Mouse (Mus musculus) thymus, postnatal 36 days (tissue): ENCODE results near the gene Clhc1.
"Not testable (repeated sequence)": the region's sequence is repeated elsewhere in the genome, so short reads cannot be mapped to it uniquely, and the experiment has no call there.

ENCODE experiments used
- DNase-seq, 2 experiments: peaks; one replicate each; pipeline ENCODE4 v3.0.0; 2022; ENCODE audit warnings: mixed read lengths in 2 of 2

Clhc1 gene

DNA sequence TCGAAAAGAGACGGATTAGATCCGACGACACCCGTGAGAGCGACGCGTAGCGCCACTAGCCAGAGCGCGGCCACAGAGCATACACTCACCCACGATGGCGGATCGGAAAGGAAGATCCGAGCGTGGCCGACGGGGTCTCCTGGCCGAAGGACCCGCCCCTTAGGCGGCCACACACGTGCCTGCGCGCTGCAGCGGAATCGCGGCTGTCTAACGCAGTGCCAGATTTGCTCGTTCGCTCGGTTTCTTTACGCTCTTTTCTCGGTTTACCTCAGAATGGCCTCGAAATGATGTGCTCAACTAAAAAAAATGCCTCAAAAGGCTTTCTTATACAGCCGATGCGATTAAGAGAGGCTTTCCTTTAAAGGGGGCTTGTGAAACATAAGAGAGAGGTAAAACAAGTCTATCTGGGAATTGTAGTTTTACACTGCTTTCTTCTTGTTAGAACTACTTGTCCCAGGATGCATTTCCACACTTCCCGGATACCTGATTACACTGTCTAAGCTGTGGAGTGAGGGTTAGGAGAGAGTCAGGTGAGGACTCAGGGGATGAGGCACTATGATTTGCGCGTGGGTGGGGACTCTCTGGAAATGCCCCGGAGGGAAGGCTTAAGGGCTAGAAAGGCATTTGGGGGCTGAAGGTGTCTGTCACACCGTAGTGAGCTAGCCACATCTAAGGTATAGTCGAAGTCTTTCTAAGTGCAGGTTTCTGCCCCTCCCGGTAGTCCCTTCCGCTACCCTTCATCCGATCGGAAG, at the start of gene Clhc1, which contains the start of gene Rps27a:
Gene Clhc1, plus strand, starts transcription at position 199 of the 752 bp plus-strand sequence.
Gene Rps27a, minus strand, starts transcription at position 358 of the 752 bp plus-strand sequence.
- peak; percentile 92 to 95 for DNase-seq

DNA sequence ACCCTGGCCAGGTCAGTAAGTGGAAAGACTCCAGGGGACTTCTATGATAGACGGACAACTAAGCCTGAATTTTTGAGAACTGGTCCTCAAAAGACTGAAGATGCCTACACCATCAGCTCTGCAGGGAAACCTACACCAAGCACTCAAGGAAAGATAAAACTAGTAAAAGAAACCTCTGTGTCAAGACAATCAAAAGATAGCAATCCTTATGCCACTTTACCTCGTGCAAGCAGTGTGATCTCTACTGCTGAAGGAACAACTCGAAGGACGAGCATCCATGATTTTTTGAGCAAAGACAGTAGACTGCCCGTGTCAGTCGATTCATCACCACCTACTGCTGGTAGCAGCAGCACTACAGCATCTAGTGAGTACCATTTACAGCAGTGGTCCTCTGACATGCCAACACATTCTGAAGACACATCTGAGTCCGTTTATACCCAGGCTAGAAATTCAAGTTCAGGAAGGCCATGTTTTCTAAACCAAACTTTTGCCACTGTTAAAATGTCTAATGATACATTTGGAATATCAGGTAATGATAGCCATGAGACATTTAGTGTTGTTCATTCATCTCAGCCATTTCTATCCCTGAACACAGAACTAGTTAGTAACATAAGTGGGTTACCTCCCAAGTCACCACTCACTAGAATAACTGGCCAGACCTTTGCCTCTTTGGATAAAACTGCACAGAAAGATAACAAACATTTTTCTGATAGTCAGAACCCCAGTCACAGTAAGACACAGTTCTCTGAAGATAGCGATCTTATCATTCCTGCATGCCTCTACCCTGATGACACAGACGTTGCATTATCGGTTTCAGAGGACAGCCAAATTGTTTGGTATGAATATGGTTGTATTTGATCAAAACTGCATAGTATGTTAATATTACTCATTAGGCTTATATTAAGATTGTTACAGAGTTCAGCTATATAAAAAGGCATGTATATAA, 43.5 kb upstream of the Clhc1 start:
- no peak for DNase-seq

DNA sequence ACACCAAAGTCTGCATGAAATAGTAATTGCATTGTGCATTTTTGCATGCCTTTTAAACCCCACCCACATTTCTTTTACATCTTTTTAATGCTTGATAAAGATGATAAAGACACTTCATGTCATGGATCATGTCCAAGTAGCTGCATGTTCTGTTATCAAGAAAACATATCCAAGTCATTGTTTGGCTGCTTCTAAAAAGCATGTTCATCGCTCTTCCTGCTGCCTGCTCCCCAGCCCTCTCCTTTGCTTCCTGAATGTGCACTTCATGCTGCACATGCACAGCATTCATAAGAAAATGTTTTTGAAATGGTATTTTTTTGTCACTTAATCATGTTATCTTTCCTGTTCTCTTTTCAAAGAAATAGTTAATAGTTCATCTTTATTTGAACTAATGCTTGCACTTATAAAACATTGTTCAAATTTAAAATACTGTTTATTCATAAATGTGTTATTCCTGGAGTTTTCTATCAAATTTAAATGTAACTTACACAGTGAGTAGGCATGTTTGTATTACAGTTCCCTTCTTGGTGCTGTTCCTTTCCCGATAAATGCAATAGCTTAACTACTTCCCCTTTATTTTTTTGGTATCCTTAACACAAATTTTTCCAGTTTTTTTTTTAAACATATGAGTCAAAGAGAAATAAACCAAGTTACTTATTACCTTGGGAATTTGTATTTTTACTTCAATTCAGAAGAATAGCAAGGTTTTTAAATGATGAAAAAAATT, 42.7 kb upstream of the Clhc1 start:
- DNase-seq, result no peak

DNA sequence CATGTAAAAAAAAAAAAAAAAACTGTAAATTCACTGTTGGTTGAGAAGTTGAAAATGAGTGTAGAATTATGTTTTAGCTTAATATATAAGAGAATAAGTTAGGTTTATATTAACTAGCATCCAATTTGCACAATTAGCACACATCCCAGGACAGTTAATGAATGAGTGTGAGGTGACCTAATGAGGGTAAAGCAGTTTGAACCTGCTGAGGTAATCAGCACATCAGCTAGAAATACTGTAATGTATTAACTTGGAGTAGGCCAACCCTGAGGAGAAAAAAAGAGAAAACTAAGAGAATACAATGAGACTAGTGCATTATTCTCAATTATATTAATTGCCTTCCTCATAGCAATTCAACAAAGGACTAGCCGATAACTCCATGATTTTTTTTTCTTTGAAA, 38.3 kb upstream of the Clhc1 start:
- DNase-seq, result no peak

DNA sequence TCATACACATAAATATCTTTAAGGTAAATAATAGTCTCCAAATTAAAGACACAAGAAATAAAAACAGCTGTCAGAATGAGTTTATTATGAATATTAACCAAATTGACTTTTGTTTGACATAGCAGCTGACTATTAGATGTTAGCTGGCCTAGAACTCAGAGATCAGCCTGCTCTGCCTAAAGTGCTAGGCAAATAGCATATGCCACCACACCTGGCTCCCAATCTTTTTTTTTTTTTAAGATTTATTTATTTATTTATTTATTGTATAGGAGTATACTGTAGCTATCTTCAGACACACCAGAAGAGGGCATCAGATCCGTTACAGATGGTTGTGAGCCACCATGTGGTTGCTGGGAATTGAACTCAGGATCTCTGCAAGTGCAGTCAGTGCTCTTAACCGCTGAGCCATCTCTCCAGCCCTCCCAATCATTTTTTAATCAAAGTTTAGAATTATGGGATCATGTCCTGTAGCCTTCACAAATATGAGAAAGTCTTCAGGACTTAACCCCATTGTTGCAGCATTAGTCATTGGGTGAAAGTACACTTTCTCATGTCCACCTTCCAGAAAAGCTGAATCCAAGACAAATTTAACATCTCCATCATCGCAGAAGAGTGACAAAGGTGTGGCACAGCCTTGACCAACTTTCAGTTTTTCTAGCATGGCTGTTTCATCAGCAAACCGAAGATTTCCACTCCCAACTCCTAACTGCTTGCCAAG, 34.8 kb upstream of the Clhc1 start:
- DNase-seq, result no peak

DNA sequence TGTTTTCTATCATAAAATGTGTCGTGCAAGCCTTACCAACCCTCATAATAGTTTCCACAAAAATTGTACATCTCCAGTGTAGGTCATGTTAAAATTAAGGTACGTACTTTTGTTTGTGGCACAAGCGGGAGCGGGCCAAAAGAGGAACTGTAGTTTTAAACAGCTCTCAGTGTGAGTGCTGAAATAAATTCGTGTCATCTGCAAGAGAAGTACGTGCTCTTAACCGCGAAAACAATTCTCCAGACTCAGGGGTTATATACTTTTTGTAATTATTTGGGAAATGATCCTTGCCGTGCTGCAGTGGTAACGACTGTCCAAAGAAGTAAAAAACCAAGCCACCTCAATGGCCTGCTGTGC, 33.4 kb upstream of the Clhc1 start:
- DNase-seq, result no peak

DNA sequence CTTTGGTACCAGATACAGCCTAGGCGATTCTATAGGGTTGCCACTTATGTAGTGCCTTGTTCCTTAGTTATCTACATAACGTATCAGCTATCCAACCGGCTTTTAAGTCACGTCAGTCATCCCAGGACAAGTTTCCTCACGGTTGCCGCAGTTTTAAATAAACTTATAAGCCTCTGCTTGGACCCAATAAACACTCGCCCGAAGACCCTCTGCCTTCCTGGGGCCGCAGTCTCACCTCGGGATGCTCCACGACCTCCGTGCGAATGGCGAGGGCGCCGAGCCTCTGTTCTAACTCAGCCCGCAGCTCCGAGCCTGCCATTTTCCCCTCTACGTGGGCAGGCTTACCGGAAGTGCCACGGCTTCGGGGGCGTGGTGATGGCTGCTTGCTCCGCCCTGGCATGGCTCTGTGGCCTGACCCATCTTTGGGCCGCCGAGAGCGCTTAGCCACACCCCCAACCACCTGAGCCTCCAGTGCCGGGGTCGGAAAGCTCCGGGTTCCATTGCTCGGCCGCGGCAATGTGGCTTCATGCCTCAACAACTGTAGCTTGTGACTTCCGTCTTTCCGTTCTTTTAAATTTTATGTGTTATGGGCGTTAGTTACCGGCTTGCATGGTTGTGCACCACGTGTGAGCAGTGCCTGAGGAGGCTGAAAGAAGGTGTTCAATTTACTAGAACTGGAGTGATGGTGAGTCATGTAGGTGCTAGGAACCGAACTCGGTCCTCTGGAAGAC, 32.9 kb upstream of the Clhc1 start, which contains the start of gene Prorsd1:
Gene Prorsd1, minus strand, starts transcription at position 352 of the 731 bp plus-strand sequence.
- DNase-seq, result peak; percentile 91 to 93

DNA sequence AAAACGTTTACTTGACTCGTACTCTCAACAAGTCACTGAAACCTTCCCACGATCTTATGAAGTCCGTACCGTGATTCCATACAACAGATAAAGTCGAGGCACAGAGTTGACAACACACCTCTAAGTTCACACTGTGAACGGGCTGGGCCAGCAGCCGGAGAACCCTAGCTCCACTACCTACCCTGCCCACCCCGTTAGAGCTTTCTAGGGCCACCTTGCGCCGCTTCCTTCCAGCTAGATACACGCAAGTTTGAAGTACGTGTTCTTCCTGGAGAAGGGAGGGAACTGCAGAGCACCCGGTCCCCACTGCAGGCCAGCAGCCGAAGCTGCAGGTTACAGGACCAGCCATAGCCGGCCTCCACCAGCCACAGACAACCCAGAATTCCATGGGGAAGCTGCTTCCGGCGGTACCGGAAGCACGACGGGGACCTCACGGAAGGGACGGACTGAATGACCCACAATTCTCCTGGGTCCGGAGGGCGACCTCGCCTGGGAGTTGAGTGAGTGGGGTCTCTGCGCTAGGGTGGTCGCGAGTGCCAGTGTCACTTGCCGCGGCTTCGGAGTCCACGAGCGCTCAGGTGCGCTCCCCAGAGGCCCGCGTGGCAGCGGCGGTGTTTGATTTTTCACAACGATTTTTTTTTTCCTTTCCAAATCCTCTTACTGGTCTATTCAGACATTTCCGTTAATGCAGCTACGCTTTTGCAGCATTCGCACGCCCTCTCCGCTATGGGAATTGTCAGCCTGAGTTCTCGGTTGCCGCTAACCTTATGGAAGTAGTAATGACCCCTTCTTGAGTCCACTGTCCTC, 21.6 kb upstream of the Clhc1 start, which contains the start of gene Mtif2:
Gene Mtif2, plus strand, starts transcription at position 421 of the 807 bp plus-strand sequence.
- peak; percentile 63 to 66 for DNase-seq

DNA sequence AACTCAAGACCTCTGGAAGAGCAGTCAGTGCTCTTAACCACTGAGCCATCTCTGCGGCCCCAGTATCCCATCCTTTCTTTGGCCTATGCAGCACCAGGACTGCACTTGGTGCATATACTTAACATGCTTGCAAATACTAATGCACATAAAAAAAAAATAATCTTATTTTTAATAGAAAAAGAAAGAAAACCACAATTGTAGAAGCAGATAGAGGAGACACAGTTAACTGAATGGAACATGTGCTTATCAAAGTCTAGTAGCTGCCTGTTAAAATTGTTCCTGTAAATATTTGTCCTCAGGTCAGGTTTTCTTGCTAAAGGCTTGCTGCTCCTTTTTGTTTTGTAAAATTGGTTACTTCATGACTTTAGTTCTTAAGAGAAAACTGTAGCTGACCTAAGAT, 9.5 kb upstream of the Clhc1 start:
- no peak for DNase-seq

DNA sequence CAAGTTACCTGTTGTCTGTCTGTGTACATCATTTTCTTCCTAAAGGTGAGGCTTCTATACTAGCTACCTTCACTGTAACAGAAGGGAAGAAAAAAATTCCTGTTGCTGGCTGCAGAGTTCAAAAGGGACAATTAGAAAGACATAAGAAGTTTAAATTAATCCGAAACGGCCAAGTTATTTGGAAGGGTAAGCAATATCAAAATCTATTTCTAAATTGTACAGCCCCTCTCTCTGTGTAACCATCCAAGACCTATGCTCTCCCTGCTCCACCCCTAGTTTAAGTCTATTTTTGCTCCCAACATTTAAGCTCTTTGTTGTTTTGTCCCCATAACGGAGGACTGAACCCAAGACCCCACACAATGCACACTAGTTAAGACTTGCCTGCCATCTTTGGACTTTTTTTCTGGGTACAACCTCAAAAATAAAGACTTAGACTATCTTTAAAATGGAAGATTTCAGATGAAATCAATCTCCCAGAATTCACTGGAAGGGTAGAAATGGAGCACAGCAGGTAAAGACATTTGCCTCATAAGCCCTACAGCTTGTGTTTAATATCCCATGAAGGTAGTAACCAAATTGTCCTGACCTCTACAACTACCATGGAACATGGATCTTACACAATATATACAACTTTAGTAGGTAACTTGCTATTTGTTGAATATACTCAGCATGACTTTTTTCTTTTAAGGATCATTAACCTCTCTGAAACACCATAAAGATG, 3.4 kb upstream of the Clhc1 start:
- DNase-seq, result no peak

DNA sequence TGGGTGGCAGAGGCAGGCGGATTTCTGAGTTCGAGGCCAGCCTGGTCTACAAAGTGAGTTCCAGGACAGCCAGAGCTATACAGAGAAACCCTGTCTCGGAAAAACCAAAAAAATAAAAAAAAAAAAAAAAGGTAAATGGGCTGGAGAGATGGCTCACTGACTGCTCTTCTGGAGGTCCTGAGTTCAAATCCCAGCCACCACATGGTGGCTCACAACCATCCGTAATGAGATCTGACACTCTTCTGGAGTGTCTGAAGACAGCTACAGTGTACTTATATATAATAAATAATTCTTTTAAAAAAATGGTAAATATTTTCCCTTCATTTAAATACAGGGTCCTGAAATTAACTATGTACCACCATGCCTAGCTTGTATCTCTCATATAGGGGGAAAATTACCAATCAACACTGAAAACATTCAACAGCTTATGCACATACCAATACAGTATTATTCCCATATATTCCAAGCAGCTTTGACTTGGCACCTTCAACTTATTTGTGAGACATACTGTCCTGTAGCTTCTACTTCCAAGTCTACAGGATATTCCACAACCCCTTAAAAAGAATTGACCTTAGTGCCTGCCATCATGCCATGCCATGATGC, 2.5 kb upstream of the Clhc1 start:
- not testable (repeated sequence) for DNase-seq

DNA sequence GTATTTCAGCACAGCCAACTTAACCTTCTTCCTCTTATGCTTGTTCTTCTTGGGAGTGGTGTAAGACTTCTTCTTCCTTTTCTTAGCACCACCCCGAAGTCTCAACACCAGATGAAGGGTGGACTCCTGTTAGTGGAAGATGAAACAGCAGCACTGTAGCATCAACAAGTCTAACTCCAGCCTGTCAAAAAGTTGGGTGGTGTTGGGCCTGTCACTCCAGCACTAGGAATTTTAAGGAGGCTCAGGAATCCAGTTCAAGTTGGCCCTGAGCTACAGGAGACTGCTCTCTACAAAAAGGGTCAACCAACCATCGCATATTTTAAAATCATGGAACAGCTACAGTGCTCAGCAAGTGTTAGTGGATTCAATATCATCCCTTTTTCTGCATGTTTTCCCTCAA, 1.5 kb upstream of the Clhc1 start:
- DNase-seq, result not testable (repeated sequence)

DNA sequence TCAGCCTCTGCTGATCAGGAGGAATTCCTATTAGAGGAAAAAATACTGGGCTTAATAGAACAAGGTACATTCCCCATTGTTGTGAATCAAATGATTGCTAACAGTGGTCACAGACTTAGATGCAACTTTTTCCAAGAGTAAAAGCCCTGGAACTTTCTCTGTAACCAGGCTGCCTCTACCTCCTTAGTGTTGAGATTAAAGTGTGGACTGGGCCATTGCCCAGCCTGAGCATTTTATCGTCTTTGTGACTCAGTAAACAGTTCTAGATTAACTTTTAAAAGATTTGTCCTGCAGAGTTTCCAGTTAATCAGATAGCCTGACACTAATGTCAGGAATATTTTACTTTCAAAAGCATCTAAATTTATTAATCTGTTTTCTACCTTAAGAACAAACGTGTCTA, 988 bp upstream of the Clhc1 start:
- DNase-seq, result no peak

DNA sequence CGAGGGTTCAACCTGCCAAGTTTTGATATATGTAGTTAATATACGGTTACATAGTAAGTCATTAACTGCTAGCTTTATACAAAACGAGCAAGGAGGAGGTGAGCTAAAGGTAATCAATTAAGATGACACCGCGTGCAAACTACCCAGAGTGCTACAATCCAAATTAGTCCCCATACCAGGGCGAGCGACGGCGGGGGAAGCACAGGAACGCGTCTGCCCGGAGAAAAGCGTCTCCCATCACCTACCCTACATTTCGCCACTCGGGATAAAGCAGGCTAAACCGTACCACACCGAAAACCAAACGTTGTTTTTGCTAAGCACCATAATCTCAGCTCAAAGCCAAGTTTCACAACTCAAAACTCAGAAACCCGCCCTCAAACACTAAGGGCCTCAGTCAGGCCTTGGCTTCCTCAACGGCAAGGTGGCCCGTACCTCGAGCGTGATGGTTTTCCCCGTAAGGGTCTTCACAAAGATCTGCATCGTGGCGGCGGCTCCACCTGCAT, 450 bp upstream of the Clhc1 start:
- no peak for DNase-seq

DNA sequence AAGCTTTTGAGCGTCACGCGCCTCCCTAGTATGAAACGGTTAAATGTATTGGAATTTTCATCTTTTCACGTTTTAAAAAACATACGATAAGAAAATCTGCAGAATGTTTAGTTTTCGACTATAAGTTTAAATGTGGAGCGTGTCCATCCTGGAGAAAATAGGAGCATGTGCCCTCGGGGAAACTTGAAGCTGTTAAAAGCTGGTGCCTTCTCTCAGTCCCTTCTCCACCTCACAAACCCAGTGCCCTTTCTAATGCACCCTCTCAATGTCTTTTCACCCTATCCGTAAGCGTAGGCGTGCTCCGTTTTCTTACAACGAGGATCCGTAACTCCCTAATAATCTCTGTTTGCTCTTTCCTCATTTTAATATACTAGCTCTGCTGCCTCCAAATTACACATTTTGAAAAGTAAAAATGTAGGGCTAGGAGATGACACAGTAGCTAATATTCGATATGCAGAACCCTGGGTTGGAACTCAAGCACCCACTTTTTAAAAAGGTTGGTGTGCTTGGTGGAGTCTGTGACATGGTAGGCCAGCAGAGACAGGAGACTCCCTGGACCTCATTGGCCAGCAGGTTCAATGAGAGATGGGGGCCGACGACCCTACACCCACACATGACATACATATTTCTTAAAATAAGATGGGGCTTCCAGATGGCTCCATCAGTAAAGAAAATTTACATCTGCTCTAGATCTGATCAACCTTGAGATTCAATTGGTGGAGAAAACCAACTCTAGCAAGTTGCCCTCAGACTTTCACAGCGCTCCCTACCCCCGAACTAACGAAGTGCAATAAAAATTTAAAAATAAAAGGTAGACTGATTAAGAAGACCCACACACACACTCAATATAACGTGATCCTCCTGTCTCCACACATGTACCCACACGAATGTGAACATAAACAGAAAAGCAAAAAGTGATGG, 1.0 kb downstream of the Clhc1 start:
- no peak for DNase-seq

DNA sequence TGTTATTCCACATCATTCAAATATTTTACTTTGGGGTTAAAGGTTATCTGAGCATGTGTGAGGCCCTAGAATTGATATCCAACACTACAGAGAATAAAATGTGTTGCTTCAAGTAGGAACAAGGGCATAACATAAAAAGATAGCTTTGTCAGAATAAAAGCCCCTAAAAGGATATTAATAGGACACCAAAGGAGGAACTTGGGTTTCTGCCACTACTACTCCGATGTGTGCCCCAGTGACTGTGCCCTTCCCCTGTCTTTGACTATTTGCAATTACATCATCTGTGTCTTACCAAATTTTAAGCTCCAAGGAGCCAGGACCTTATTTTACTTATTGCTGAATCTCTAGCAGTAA, 1.7 kb downstream of the Clhc1 start:
- no peak for DNase-seq

DNA sequence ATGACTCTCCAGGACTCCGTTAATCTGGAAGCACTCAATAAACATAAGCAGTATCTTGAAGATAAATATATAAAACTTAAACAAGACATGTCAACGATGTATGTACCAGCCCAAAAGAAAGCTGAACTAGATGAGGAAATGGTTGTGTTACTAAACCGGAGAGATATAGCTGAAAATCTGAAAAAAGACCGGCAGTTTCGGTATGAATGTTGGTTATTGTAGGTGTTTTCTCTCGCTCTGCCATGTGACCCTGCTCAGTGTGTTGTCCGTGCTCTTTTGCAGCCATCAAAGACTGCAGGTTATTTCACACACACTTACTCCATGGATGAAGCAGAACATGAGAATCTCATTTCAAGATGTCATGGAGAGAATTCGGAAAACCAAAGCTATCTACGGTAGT, 12.7 kb downstream of the Clhc1 start:
- no peak for DNase-seq

DNA sequence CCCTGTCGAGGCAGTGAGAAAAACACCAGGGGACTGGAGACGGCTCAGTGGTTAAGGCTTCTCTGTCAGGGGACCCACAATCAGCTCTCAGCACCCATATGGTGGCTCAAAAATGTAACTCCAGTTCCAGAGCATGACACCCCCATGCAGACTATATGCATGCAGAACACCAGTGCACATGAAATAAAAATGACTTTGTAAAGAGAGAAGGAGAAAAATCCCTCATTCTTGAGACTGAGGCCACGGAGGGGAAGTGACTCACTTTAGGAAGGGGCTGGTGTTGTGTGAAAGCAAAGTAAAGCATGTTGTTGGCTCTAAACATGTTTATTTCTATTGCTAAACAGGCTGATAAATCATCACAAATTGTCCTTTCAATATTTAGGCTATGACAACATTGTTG, 13.2 kb downstream of the Clhc1 start:
- no peak for DNase-seq
